Mouse (Mus musculus) lung, adult 2 months (tissue): ENCODE data around the gene Txndc11.
A peak's percentile ranks its signal among the peaks of the same experiment; 100 is the strongest.

Experiments used
- CTCF ChIP-seq: fragments of 200-500 bp; IDR thresholded peaks from 2 replicates; pipeline ENCODE4 v1.5.1; 2011; ENCODE audit warnings: mild to moderate bottlenecking, low read length, control low read depth; ENCODE audit not compliant: insufficient read depth
- POLR2A ChIP-seq: fragments of 200-500 bp; IDR thresholded peaks from 2 replicates; pipeline ENCODE4 v1.6.1; 2011; ENCODE audit warnings: low read depth, mild to moderate bottlenecking, control low read depth, low read length, borderline replicate concordance; ENCODE audit errors: extremely low read depth

DNA sequence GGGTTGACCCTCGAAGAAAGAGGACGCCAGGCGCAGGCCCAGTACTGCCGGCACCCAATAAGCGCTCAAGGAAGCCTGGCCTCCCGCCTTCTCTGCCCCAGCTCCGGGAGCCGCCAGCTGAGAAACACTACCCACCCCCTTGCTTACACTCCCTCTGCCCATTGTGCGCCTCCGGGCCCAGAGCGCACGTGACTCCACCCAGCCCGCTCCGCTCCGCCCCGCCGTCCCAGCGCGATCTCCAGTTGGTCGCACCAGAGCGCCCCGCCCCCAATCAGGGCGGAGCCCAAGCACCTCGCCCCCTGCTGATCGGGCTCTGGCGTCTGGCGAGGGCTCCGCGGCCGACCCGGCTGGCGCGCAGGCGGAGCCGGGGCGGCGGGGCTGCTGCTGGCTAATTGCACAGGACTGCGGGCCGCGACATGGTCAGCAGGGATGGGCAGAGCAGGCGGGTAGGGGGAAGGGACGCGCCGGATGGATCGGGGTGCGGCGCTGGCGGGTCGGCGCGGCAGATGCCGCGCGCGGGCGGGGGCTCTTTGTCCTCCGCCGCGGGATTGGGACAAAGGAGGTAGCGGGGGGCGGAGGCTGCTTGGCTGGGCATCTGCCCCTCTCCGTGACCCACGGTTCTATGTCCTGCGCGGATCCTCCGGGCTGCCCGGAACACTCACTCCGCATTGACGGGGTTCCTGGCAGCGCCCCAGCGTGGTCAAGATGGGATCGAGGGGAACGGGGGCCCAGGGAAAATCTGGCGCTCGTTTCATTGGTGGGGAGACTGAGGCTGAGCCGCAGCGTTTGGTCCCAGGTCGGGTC, 68.2 kb downstream of the Txndc11 start, which contains the start of gene Litaf:
- TF ChIP-seq CTCF (no peak), POLR2A (peak; percentile 71)
